Mouse (Mus musculus): ENCODE measurements around the gene Dffb.

DNA sequence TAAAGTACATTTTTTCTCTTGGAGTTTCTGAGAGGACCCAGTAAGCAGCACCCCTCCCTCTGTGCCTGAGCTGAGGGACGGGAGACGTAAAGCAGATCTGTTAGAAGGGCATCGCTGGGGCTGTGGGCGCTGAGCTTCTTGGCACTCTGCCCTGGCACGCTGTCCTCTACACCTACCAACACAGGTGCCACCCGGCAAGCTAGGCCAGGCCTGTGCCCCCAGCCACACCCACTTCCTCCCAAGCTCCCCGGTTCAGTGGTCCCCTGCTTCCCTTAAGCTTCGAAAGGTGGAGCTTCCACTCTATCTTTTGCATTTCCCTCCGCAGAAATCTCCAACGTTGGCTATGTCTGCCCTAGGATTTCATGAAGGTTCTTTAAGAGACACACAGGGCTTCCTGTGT lies 4.3 kb upstream of the Dffb start:
- TF ChIP-seq CTCF (IDR thresholded peaks at IDR 0.05; ENCODE audit: borderline replicate concordance, insufficient read depth, low read length), result no peak
- no peak for TF ChIP-seq POLR2A (IDR thresholded peaks at IDR 0.05; ENCODE audit: low read depth, low read length)

Measured in embryonic fibroblast, embryonic 13.5 days (primary cell).